Mouse (Mus musculus): ENCODE data around the gene Afap1l2. TPM values are rescaled to one million over a fixed set of nuclear protein-coding genes. Genes with fewer than 3 reads are reported as not detected.

Gene Afap1l2
- polyA plus RNA-seq, 1 experiment, result 5.9 TPM

DNA sequence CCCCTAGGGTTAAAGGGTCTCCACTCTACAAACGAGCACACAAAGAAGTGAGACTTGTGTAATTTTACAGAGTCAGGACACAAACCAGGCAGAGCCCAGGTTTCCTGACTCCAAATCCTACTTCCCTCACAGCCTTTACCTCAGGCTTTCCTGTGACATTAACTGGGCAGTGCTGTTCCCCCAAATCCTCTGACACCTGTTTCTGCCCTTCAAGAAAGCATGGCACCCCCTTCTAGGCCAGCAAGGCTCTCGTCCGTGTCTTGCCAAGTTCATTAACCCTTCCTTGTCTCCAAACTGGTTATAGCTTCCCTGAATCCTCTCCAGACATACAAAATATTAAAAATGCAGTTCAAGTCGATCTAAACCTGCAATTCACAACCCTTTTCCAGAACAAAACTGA is 2.0 kb upstream of the Afap1l2 start:
- no peak for TF ChIP-seq POLR2A (IDR thresholded peaks at IDR 0.05; ENCODE audit: control insufficient read depth, extremely low read depth, insufficient read depth, low read length, poor library complexity)
- Histone ChIP-seq H3K4me3 (ENCODE audit: control insufficient read depth, insufficient read depth, low read length) (no peak overlapping the region), H3K4me1 (replicated peaks; ENCODE audit: control insufficient read depth, insufficient read depth, low read length) (no peaks in the 10 kb centered on the region), H3K27me3 (ENCODE audit: control insufficient read depth, insufficient read depth, low read length) (peaks cover 5% of the 10 kb centered on the region; the same call in 1 of the 2 replicates), H3K36me3 (ENCODE audit: control insufficient read depth, insufficient read depth, low read length) (no peaks in the 10 kb centered on the region), H3K27ac (ENCODE audit: control insufficient read depth, insufficient read depth, low read length) (no peak overlapping the region)
- 52% methylated on average over 4 of the region's 4 CpGs for WGBS
- no peak for DNase-seq

DNA sequence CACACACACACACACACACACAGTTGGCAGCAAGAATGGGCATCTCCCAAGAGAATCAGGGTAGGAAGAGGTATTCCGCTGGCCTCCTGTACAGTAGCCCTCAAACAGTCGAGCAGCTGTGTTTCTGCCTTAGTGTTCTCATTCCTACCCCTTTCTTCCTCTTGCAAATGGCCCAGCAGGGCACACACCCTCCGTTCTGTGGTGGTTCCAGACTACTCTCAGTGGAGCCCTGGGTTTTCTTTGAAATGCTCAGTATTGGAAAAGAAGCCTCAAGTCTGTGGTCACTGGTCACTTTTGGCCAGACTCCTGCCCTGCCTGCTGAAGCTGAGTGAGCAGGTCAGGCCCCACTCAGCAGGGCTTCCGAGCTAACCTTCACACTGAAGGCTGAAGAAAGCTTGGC is 1.6 kb upstream of the Afap1l2 start:
- WGBS, result 79% methylated on average over 4 of the region's 4 CpGs
- H3K36me3 ChIP-seq (ENCODE audit: control insufficient read depth, insufficient read depth, low read length), result no peaks in the 10 kb centered on the region
- H3K27me3 ChIP-seq (ENCODE audit: control insufficient read depth, insufficient read depth, low read length), result peaks cover 5% of the 10 kb centered on the region; the same call in 1 of the 2 replicates
- no peak for TF ChIP-seq POLR2A (IDR thresholded peaks at IDR 0.05; ENCODE audit: control insufficient read depth, extremely low read depth, insufficient read depth, low read length, poor library complexity)
- TF ChIP-seq CTCF (IDR thresholded peaks at IDR 0.05; ENCODE audit: borderline replicate concordance, control insufficient read depth, extremely low read depth, insufficient read depth, low read length, poor library complexity), result no peak
- no peak for DNase-seq
- H3K27ac ChIP-seq (ENCODE audit: control insufficient read depth, insufficient read depth, low read length), result no peak overlapping the region
- H3K4me1 ChIP-seq (replicated peaks; ENCODE audit: control insufficient read depth, insufficient read depth, low read length), result no peaks in the 10 kb centered on the region
- H3K4me3 ChIP-seq (ENCODE audit: control insufficient read depth, insufficient read depth, low read length), result no peak overlapping the region

DNA sequence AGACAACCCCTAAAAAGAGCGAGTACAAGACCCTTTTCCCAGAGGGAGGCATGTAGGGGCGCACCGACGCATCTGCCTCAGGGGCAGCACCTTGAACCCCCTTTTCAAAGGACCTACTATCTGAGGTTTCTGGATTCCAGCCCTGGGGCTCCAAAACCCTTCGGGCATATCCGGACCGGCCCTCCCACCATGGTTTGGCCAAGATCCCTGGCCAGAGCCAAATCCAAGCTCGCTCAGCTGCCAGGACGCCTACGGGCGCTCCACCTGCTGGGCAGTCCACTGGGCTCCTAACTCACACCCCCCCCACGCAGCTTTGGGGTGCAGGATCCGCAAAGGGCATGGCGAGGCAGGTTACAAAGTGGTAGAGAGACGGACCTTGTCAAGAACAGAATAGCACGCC is 737 bp downstream of the Afap1l2 start:
- H3K36me3 ChIP-seq (ENCODE audit: control insufficient read depth, insufficient read depth, low read length), result no peaks in the 10 kb centered on the region
- DNase-seq, result no peak
- H3K27ac ChIP-seq (ENCODE audit: control insufficient read depth, insufficient read depth, low read length), result no peak overlapping the region
- TF ChIP-seq POLR2A (IDR thresholded peaks at IDR 0.05; ENCODE audit: control insufficient read depth, extremely low read depth, insufficient read depth, low read length, poor library complexity) (no peak), CTCF (IDR thresholded peaks at IDR 0.05; ENCODE audit: borderline replicate concordance, control insufficient read depth, extremely low read depth, insufficient read depth, low read length, poor library complexity) (no peak)
- H3K4me3 ChIP-seq (ENCODE audit: control insufficient read depth, insufficient read depth, low read length), result peak overlapping the region; percentile 26
- 72% methylated on average over 16 of the region's 16 CpGs for WGBS
- H3K4me1 ChIP-seq (replicated peaks; ENCODE audit: control insufficient read depth, insufficient read depth, low read length), result no peaks in the 10 kb centered on the region
- peaks cover 5% of the 10 kb centered on the region; the same call in 1 of the 2 replicates for H3K27me3 ChIP-seq (ENCODE audit: control insufficient read depth, insufficient read depth, low read length)

DNA sequence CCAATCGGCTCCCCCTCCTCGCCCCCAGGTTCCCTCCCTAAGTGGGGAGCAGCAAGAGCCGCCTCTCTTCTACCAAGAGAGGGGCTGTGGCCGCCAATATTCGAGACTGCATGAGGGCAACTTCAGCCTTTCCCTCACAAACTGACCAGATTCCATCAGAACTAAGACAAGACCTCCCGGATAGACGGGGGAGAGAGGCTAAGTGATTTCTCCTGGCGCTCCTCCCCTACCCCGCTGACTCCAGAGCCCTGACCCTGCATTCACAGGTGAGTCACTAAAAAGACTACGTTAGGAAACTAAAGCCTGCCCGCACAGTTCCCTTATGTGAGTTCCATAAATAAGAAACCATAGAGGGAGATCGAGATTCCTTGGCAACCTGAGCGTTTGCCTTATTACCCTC is 1.2 kb downstream of the Afap1l2 start:
- WGBS, result 73% methylated on average over 13 of the region's 13 CpGs
- Histone ChIP-seq H3K4me3 (ENCODE audit: control insufficient read depth, insufficient read depth, low read length) (no peak overlapping the region), H3K27ac (ENCODE audit: control insufficient read depth, insufficient read depth, low read length) (no peak overlapping the region), H3K4me1 (replicated peaks; ENCODE audit: control insufficient read depth, insufficient read depth, low read length) (no peaks in the 10 kb centered on the region), H3K36me3 (ENCODE audit: control insufficient read depth, insufficient read depth, low read length) (no peaks in the 10 kb centered on the region), H3K27me3 (ENCODE audit: control insufficient read depth, insufficient read depth, low read length) (peaks cover 5% of the 10 kb centered on the region; the same call in 1 of the 2 replicates)
- no peak for DNase-seq
- TF ChIP-seq POLR2A (IDR thresholded peaks at IDR 0.05; ENCODE audit: control insufficient read depth, extremely low read depth, insufficient read depth, low read length, poor library complexity), result no peak
- no peak for TF ChIP-seq CTCF (IDR thresholded peaks at IDR 0.05; ENCODE audit: borderline replicate concordance, control insufficient read depth, extremely low read depth, insufficient read depth, low read length, poor library complexity)

DNA sequence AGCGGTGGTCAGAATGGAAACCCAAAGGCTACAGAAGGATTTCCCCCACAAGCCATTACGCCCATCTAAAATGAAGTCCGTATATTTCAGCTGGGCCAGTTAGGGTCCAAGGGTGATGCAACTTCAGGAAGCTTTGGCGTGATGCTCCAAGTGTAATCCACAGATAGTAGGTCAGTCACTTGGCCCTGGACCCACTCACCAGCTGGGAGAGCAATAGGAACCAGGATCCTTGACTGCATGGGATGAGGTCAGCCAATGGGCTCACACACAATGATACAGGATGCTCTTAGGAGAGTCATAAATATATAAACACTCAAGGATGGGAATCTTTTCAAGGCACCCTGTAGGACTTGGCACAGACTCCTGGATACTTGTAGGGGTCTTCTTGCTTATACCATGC is 3.0 kb downstream of the Afap1l2 start:
- no peaks in the 10 kb centered on the region for H3K36me3 ChIP-seq (ENCODE audit: control insufficient read depth, insufficient read depth, low read length)
- H3K27ac ChIP-seq (ENCODE audit: control insufficient read depth, insufficient read depth, low read length), result no peak overlapping the region
- TF ChIP-seq POLR2A (IDR thresholded peaks at IDR 0.05; ENCODE audit: control insufficient read depth, extremely low read depth, insufficient read depth, low read length, poor library complexity), result no peak
- TF ChIP-seq CTCF (IDR thresholded peaks at IDR 0.05; ENCODE audit: borderline replicate concordance, control insufficient read depth, extremely low read depth, insufficient read depth, low read length, poor library complexity), result no peak
- no peak for DNase-seq
- no peak overlapping the region for H3K4me3 ChIP-seq (ENCODE audit: control insufficient read depth, insufficient read depth, low read length)
- 97% methylated on average over 4 of the region's 4 CpGs for WGBS
- H3K4me1 ChIP-seq (replicated peaks; ENCODE audit: control insufficient read depth, insufficient read depth, low read length), result no peaks in the 10 kb centered on the region
- H3K27me3 ChIP-seq (ENCODE audit: control insufficient read depth, insufficient read depth, low read length), result peaks cover 5% of the 10 kb centered on the region; the same call in 1 of the 2 replicates

DNA sequence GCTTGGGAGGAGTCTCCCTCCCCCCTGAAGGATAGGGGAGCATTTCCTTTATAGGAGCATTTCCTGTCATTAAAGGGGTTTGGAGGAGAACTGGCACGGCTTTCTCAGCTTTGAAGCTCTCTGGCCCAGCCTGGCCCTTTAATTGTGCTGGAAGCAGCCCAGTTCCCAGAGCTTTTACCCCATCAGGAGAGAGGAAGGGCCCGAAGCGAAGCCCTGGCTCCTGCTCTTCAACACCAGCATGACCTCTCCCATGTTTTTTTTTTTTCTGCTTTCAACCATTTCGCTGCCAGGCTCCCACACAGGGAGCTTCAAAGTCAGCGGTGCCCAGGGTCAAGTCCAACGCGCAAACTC is 4.6 kb downstream of the Afap1l2 start:
- no peak overlapping the region for H3K27ac ChIP-seq (ENCODE audit: control insufficient read depth, insufficient read depth, low read length)
- 62% methylated on average over 7 of the region's 7 CpGs for WGBS
- H3K4me1 ChIP-seq (replicated peaks; ENCODE audit: control insufficient read depth, insufficient read depth, low read length), result no peaks in the 10 kb centered on the region
- H3K36me3 ChIP-seq (ENCODE audit: control insufficient read depth, insufficient read depth, low read length), result no peaks in the 10 kb centered on the region
- no peak overlapping the region for H3K4me3 ChIP-seq (ENCODE audit: control insufficient read depth, insufficient read depth, low read length)
- peaks cover 5% of the 10 kb centered on the region; the same call in 1 of the 2 replicates for H3K27me3 ChIP-seq (ENCODE audit: control insufficient read depth, insufficient read depth, low read length)
- TF ChIP-seq CTCF (IDR thresholded peaks at IDR 0.05; ENCODE audit: borderline replicate concordance, control insufficient read depth, extremely low read depth, insufficient read depth, low read length, poor library complexity) (no peak), POLR2A (IDR thresholded peaks at IDR 0.05; ENCODE audit: control insufficient read depth, extremely low read depth, insufficient read depth, low read length, poor library complexity) (no peak)
- no peak for DNase-seq

DNA sequence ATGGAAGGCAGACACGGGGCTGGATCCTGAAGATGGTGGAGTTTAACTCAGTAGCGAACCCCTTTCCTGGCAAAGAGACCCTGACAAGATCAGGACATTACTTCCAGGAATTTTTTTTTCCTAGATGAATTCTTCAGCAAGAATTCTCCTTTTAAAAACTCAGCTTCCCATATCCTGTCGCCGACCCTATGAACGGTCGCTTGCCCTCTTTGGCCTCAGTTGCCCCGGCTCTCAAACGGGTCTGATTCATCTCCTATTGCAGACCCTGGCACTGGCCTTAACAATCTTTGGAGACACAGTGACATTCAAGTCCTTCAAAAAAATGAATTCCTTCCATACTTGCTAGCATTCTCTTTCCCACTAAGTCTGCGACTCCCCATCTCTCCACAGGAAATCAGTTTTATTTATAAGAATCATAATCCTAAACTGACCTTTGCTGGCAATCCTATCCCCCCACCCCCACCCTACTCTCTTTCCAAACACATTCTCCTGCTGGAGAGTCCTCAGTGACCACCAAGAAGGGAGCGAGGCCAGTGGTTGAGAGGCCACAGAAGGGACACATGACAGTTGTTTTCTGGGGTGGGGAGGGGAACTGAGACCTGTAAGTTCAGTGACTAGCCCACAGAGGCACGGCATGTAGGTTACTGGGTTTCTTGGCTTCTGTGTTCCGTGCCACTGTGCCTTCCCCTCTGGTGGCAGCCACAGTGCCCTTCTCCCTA is 5.1 kb downstream of the Afap1l2 start:
- H3K4me1 ChIP-seq (replicated peaks; ENCODE audit: control insufficient read depth, insufficient read depth, low read length), result no peaks in the 10 kb centered on the region
- 77% methylated on average over 12 of the region's 12 CpGs for WGBS
- H3K27me3 ChIP-seq (ENCODE audit: control insufficient read depth, insufficient read depth, low read length), result peaks cover 1% of the 10 kb centered on the region; the same call in 1 of the 2 replicates
- DNase-seq, result no peak
- TF ChIP-seq CTCF (IDR thresholded peaks at IDR 0.05; ENCODE audit: borderline replicate concordance, control insufficient read depth, extremely low read depth, insufficient read depth, low read length, poor library complexity) (no peak), POLR2A (IDR thresholded peaks at IDR 0.05; ENCODE audit: control insufficient read depth, extremely low read depth, insufficient read depth, low read length, poor library complexity) (no peak)
- no peak overlapping the region for H3K27ac ChIP-seq (ENCODE audit: control insufficient read depth, insufficient read depth, low read length)
- no peaks in the 10 kb centered on the region for H3K36me3 ChIP-seq (ENCODE audit: control insufficient read depth, insufficient read depth, low read length)
- no peak overlapping the region for H3K4me3 ChIP-seq (ENCODE audit: control insufficient read depth, insufficient read depth, low read length)

Measured in thymus, adult 2 months (tissue).